Mouse (Mus musculus): ENCODE results near the gene Gm32742.

GRCm38 (mm10) chr9:51137836-51138235 is 27.5 kb downstream of the Gm32742 start:
- TF ChIP-seq CTCF (IDR thresholded peaks at IDR 0.05) = no peak
- TF ChIP-seq EP300 (IDR thresholded peaks at IDR 0.05) = no peak
